Mouse (Mus musculus) ES-E14 (cell line): Measurements from ENCODE around the gene Muc3. TPM values are rescaled to one million over a fixed set of nuclear protein-coding genes. Genes with fewer than 3 reads are reported as not detected.

Experiments used
- DNase-seq: peaks from one replicate; pipeline ENCODE4 v3.0.0-alpha.2; 2013; ENCODE audit warnings: low read depth, low spot score
- H3K27ac ChIP-seq: 2 replicates; pipeline ENCODE4 v1.5.1; 2012; ENCODE audit warnings: low read depth, mild to moderate bottlenecking, low read length, moderate library complexity, mixed read lengths; ENCODE audit not compliant: poor library complexity, insufficient read depth, severe bottlenecking
- H3K36me3 ChIP-seq: 2 replicates; pipeline ENCODE4 v1.6.1; 2012; ENCODE audit warnings: mild to moderate bottlenecking, low read length, moderate library complexity, mixed read lengths; ENCODE audit not compliant: control insufficient read depth, poor library complexity, insufficient read depth, severe bottlenecking
- H3K4me1 ChIP-seq, 2 experiments: fragments of 150-350 bp in 1 of 2; sonication (generic) in 1 of 2; 2 replicates each; pipeline ENCODE4 v1.6.1; 2012; ENCODE audit warnings: low read length in 2 of 2, mild to moderate bottlenecking in 1 of 2, mixed read lengths in 1 of 2; ENCODE audit not compliant: control insufficient read depth in 2 of 2, insufficient read depth in 2 of 2, poor library complexity in 1 of 2
- H3K4me3 ChIP-seq, 2 experiments: fragments of 150-350 bp in 1 of 2; sonication (generic) in 1 of 2; 2 replicates each; pipeline ENCODE4 v1.5.1; 2012; ENCODE audit warnings: low read length in 2 of 2, low read depth in 1 of 2, mild to moderate bottlenecking in 1 of 2, mixed read lengths in 1 of 2; ENCODE audit not compliant: insufficient read depth in 1 of 2, poor library complexity in 1 of 2, severe bottlenecking in 1 of 2
- H3K9ac ChIP-seq: 2 replicates; pipeline ENCODE4 v1.6.1; 2012; ENCODE audit warnings: low read depth, mild to moderate bottlenecking, low read length, mixed read lengths; ENCODE audit not compliant: poor library complexity, insufficient read depth, severe bottlenecking
- H3K9me3 ChIP-seq: fragments of 150-350 bp; sonication (generic); 2 replicates; pipeline ENCODE4 v1.6.1; 2012; ENCODE audit warnings: low read depth, mild to moderate bottlenecking, low read length; ENCODE audit not compliant: control insufficient read depth, insufficient read depth
- CHD2 ChIP-seq: IDR thresholded peaks from 2 replicates; pipeline ENCODE4 v1.6.1; 2014; ENCODE audit warnings: mild to moderate bottlenecking, low read depth, low read length, inconsistent platforms
- HCFC1 ChIP-seq: IDR thresholded peaks from 2 replicates; pipeline ENCODE4 v1.6.1; 2012; ENCODE audit warnings: low read length, inconsistent platforms, borderline replicate concordance; ENCODE audit not compliant: insufficient read depth
- MAFK ChIP-seq: IDR thresholded peaks from 2 replicates; pipeline ENCODE4 v1.6.1; 2014; ENCODE audit warnings: mild to moderate bottlenecking, low read depth, low read length, inconsistent platforms; ENCODE audit not compliant: insufficient read depth
- ZC3H11A ChIP-seq: IDR thresholded peaks from 2 replicates; pipeline ENCODE4 v1.6.1; 2012; ENCODE audit warnings: low read depth, mild to moderate bottlenecking, inconsistent platforms, low read length, borderline replicate concordance
- ZNF384 ChIP-seq: IDR thresholded peaks from 2 replicates; pipeline ENCODE4 v1.6.1; 2012; ENCODE audit warnings: low read depth, low read length, inconsistent platforms
- in situ Hi-C, 2 experiments: fragments of 600-800 bp; cut with MboI; formaldehyde crosslinking; loops; one replicate each; pipeline ENCODE4 v1.15.1; 2025; ENCODE audit warnings: low sequenced_read_pairs in 2 of 2, inconsistent platforms in 1 of 2; ENCODE audit not compliant: unreplicated experiment in 2 of 2
- total RNA-seq: library from RNA; depleted of rRNA; stranded (reverse); fragments of 300-350 nt; gene quantifications from 2 replicates; pipeline ENCODE4 v1.2.3, GENCODE M21; 2012

Gene Muc3
- total RNA-seq, 1 experiment = 3.1 TPM

GRCm38 (mm10) chr5:137102575-137103522 is 46.3 kb downstream of the Muc3 start:
- Histone ChIP-seq H3K9me3 (no peaks in the 10 kb centered on the region), H3K36me3 (no peaks in the 10 kb centered on the region), H3K9ac (peak overlapping the region; percentile 44), H3K4me3 (peak overlapping the region; percentile 19 to 27; a peak in 3 of 4 replicates), H3K27ac (no peak overlapping the region), H3K4me1 (peaks cover 2 to 15% of the 10 kb centered on the region in 2 experiments; a peak in 2 of 4 replicates)
- in situ Hi-C loops = loop anchor here in 1 of 2 experiments (10.0 kb wide), 1 partner anchor 88 kb away; no protein-coding TSS in a partner anchor
- no peak for DNase-seq
- TF ChIP-seq MAFK (peak; percentile 91), CHD2 (no peak), ZNF384 (no peak), HCFC1 (no peak), ZC3H11A (no peak)

DNA sequence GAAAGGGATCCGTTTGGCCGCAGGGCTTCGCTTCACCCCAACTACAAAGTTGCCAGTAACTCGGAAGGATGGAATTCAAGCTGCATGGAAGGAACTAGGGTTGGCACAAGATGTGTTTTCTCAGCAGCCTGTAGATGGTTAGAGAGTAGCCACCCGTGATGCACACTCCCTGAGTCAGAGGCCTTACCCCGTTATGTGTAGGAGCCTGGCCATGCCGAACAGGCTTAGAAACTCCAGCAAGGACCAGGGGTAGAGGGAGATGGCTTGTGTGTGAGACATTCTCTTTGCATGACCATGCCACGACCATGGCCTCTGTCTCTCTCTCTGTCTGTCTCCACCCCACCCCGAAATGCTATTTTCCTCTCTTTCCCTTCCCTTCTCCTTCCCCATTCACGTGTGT is 47.0 kb downstream of the Muc3 start:
- DNase-seq = no peak
- no peaks in the 10 kb centered on the region for H3K36me3 ChIP-seq
- H3K4me3 ChIP-seq = peak overlapping the region; percentile 19 to 27; a peak in 1 of 4 replicates
- H3K9ac ChIP-seq = peak overlapping the region; percentile 25; the same call in 1 of the 2 replicates
- peaks cover 2 to 15% of the 10 kb centered on the region in 2 experiments; a peak in 2 of 4 replicates for H3K4me1 ChIP-seq
- no peak for TF ChIP-seq CHD2
- no peak for TF ChIP-seq HCFC1
- no peak for TF ChIP-seq MAFK
- no peak for TF ChIP-seq ZNF384
- no peak for TF ChIP-seq ZC3H11A
- in situ Hi-C loops = loop anchor here in 1 of 2 experiments (10.0 kb wide), 1 partner anchor 87 kb away; no protein-coding TSS in a partner anchor
- H3K9me3 ChIP-seq = no peaks in the 10 kb centered on the region
- H3K27ac ChIP-seq = no peak overlapping the region

- peaks cover 2 to 15% of the 10 kb centered on the region in 2 experiments; a peak in 2 of 4 replicates for H3K4me1 ChIP-seq
- no peak overlapping the region for H3K4me3 ChIP-seq
- TF ChIP-seq CHD2 = no peak
- no peak for DNase-seq
- in situ Hi-C loops = loop anchor here in 1 of 2 experiments (10.0 kb wide), 1 partner anchor 86 kb away; no protein-coding TSS in a partner anchor
- no peak overlapping the region for H3K9ac ChIP-seq
- no peaks in the 10 kb centered on the region for H3K36me3 ChIP-seq
- H3K27ac ChIP-seq = no peak overlapping the region
- H3K9me3 ChIP-seq = no peaks in the 10 kb centered on the region
These were observed 48.5 kb downstream of the Muc3 start for GRCm38 (mm10) chr5:137100660-137101059.

GRCm38 (mm10) chr5:137098418-137098817 is 50.7 kb downstream of the Muc3 start:
- in situ Hi-C loops = no loop called here
- Histone ChIP-seq H3K9ac (no peak overlapping the region), H3K27ac (no peak overlapping the region)

More at GRCm38 (mm10) chr5:137098418-137098817, 50.7 kb downstream of the Muc3 start:
- TF ChIP-seq MAFK (no peak), ZC3H11A (no peak), HCFC1 (no peak), CHD2 (no peak), ZNF384 (no peak)
- no peak for DNase-seq
- no peak overlapping the region for H3K4me3 ChIP-seq
- H3K4me1 ChIP-seq = peaks cover 1 to 11% of the 10 kb centered on the region in 2 experiments; a peak in 2 of 4 replicates
- H3K9me3 ChIP-seq = no peaks in the 10 kb centered on the region
- no peaks in the 10 kb centered on the region for H3K36me3 ChIP-seq
